Mouse (Mus musculus) G1E (cell line): ENCODE results near the gene Fam83c. TPM values are rescaled to one million over a fixed set of nuclear protein-coding genes. Genes with fewer than 3 reads are reported as not detected.

Source experiments
- ATAC-seq: 2 replicates; pipeline ENCODE4 v1.8.0; 2016; ENCODE audit warnings: mild to moderate bottlenecking; ENCODE audit not compliant: insufficient number of reproducible peaks, poor library complexity, low FRiP score, severe bottlenecking; ENCODE audit errors: extremely low read depth
- DNase-seq: peaks from one replicate; pipeline ENCODE4 v3.0.0; 2012; ENCODE audit warnings: low spot score
- H3K27me3 ChIP-seq: 2 replicates; pipeline ENCODE4 v1.6.1; 2012; ENCODE audit warnings: mild to moderate bottlenecking, low read length, inconsistent platforms; ENCODE audit not compliant: insufficient read depth
- H3K36me3 ChIP-seq: replicated peaks from 2 replicates; pipeline ENCODE3; 2012; ENCODE audit warnings: mild to moderate bottlenecking, inconsistent platforms
- H3K4me1 ChIP-seq: 2 replicates; pipeline ENCODE4 v1.6.1; 2012; ENCODE audit warnings: low read depth, low read length, inconsistent platforms, mixed read lengths; ENCODE audit not compliant: insufficient read depth
- H3K4me3 ChIP-seq: 2 replicates; pipeline ENCODE4 v1.5.1; 2012; ENCODE audit warnings: low read depth, mild to moderate bottlenecking, inconsistent platforms, low read length, moderate library complexity, mixed read lengths
- H3K9me3 ChIP-seq: replicated peaks from 2 replicates; pipeline ENCODE4 v1.6.1; 2012; ENCODE audit warnings: inconsistent platforms
- POLR2AphosphoS5 ChIP-seq: IDR thresholded peaks from 2 replicates; pipeline ENCODE4 v1.6.1; 2012; ENCODE audit warnings: low read depth, low read length, inconsistent platforms; ENCODE audit not compliant: insufficient replicate concordance
- polyA plus RNA-seq: library from polyadenylated mRNA; stranded (reverse); fragments of >175 nt; gene quantifications from 2 replicates; pipeline ENCODE4 v1.2.3, GENCODE M21; 2012
- total RNA-seq, 2 experiments: library from RNA; stranded (forward) in 1 of 2; stranded (reverse) in 1 of 2; fragments of 200-1000 nt in 1 of 2; fragments of >200 nt in 1 of 2; fragmentation: Nextera tagmentation in 1 of 2; gene quantifications; 2 replicates each; pipeline ENCODE4 v1.2.3; 2014 to 2017

Fam83c gene
- total and polyA plus RNA-seq, 3 experiments: 0.22 TPM; not detected in 2

- H3K36me3 ChIP-seq: no peaks in the 10 kb centered on the region
- peaks cover 40% of the 10 kb centered on the region for H3K27me3 ChIP-seq
- TF ChIP-seq POLR2AphosphoS5: no peak
- ATAC-seq (no peak), DNase-seq (no peak)
- H3K9me3 ChIP-seq: 0 out of 2 replicates have a peak, but pooled peaks cover 3% of the 10 kb centered on the region
- H3K4me1 ChIP-seq: peaks cover 7% of the 10 kb centered on the region
- no peak overlapping the region for H3K4me3 ChIP-seq
These were observed 57.0 kb downstream of the Fam83c start for GRCm38 (mm10) chr2:155777688-155777985.

Other genes with a start within 250 kb of the Fam83c start
- gene Gss, start 242.0 kb downstream of the Fam83c start, total RNA-seq (2014; fragmentation: Nextera tagmentation): 7.3 and 10.6 TPM in 2 replicates
- 22.0 and 25.7 TPM in 2 replicates for gene Gss, start 242.0 kb downstream of the Fam83c start, total RNA-seq (2017)
- gene Gss, start 242.0 kb downstream of the Fam83c start, polyA plus RNA-seq: 14.6 and 16.5 TPM in 2 replicates
- gene Myh7b, start 223.6 kb downstream of the Fam83c start, total RNA-seq (2014; fragmentation: Nextera tagmentation): 2.3 and 2.4 TPM in 2 replicates
- 1.4 and 1.7 TPM in 2 replicates for gene Myh7b, start 223.6 kb downstream of the Fam83c start, total RNA-seq (2017)
- gene Myh7b, start 223.6 kb downstream of the Fam83c start, polyA plus RNA-seq: 8.3 and 11.1 TPM in 2 replicates
- gene Trpc4ap, start 142.5 kb downstream of the Fam83c start, total RNA-seq (2014; fragmentation: Nextera tagmentation): 104 and 110 TPM in 2 replicates
- gene Trpc4ap, start 142.5 kb downstream of the Fam83c start, total RNA-seq (2017): 57.4 and 60.9 TPM in 2 replicates
- 80.5 and 82.2 TPM in 2 replicates for gene Trpc4ap, start 142.5 kb downstream of the Fam83c start, polyA plus RNA-seq
- gene Edem2, start 105.4 kb downstream of the Fam83c start, total RNA-seq (2014; fragmentation: Nextera tagmentation): 36.9 and 42.3 TPM in 2 replicates
- gene Edem2, start 105.4 kb downstream of the Fam83c start, total RNA-seq (2017): 33.8 and 36.8 TPM in 2 replicates
- 38.3 and 48.3 TPM in 2 replicates for gene Edem2, start 105.4 kb downstream of the Fam83c start, polyA plus RNA-seq
- not detected in 2 replicates for gene Gm17581, start 99.0 kb downstream of the Fam83c start, total RNA-seq (2014; fragmentation: Nextera tagmentation)
- gene Gm17581, start 99.0 kb downstream of the Fam83c start, total RNA-seq (2017): not detected in 2 replicates
- not detected in 2 replicates for gene Gm17581, start 99.0 kb downstream of the Fam83c start, polyA plus RNA-seq
- not detected in 2 replicates for gene Procr, start 83.7 kb downstream of the Fam83c start, total RNA-seq (2014; fragmentation: Nextera tagmentation)
- gene Procr, start 83.7 kb downstream of the Fam83c start, total RNA-seq (2017): 0.12 and 1.5 TPM in 2 replicates
- gene Procr, start 83.7 kb downstream of the Fam83c start, polyA plus RNA-seq: 0.07 and 0.15 TPM in 2 replicates
- not detected in 2 replicates for gene Mmp24, start 59.5 kb downstream of the Fam83c start, total RNA-seq (2014; fragmentation: Nextera tagmentation)
- 0.05 and 0.12 TPM in 2 replicates for gene Mmp24, start 59.5 kb downstream of the Fam83c start, total RNA-seq (2017)
- gene Mmp24, start 59.5 kb downstream of the Fam83c start, polyA plus RNA-seq: not detected in 2 replicates
- 9.2 and 12.8 TPM in 2 replicates for gene BC029722, start 15.4 kb downstream of the Fam83c start, total RNA-seq (2014; fragmentation: Nextera tagmentation)
- 19.0 and 20.4 TPM in 2 replicates for gene BC029722, start 15.4 kb downstream of the Fam83c start, total RNA-seq (2017)
- 36.3 and 45.0 TPM in 2 replicates for gene BC029722, start 15.4 kb downstream of the Fam83c start, polyA plus RNA-seq
- 261 and 324 TPM in 2 replicates for gene Eif6, start 7.9 kb downstream of the Fam83c start, total RNA-seq (2014; fragmentation: Nextera tagmentation)
- gene Eif6, start 7.9 kb downstream of the Fam83c start, total RNA-seq (2017): 91.5 and 148 TPM in 2 replicates
- 251 and 369 TPM in 2 replicates for gene Eif6, start 7.9 kb downstream of the Fam83c start, polyA plus RNA-seq
- 27.8 and 29.9 TPM in 2 replicates for gene Uqcc1, start 95.5 kb upstream of the Fam83c start, total RNA-seq (2014; fragmentation: Nextera tagmentation)
- gene Uqcc1, start 95.5 kb upstream of the Fam83c start, total RNA-seq (2017): 35.8 and 39.1 TPM in 2 replicates
- 4.2 TPM in 2 replicates for gene Uqcc1, start 95.5 kb upstream of the Fam83c start, polyA plus RNA-seq
- gene Gm15557, start 105.9 kb upstream of the Fam83c start, total RNA-seq (2014; fragmentation: Nextera tagmentation): 0.60 TPM in 1 of 2 replicates, not detected in the other
- gene Gm15557, start 105.9 kb upstream of the Fam83c start, total RNA-seq (2017): 0.11 TPM in 1 of 2 replicates, not detected in the other
- gene Gm15557, start 105.9 kb upstream of the Fam83c start, polyA plus RNA-seq: 0.05 and 0.06 TPM in 2 replicates
- gene Gdf5, start 110.5 kb upstream of the Fam83c start, total RNA-seq (2014; fragmentation: Nextera tagmentation): 2.2 TPM in 1 of 2 replicates, not detected in the other
- 0.06 and 0.11 TPM in 2 replicates for gene Gdf5, start 110.5 kb upstream of the Fam83c start, total RNA-seq (2017)
- gene Gdf5, start 110.5 kb upstream of the Fam83c start, polyA plus RNA-seq: not detected in 2 replicates
- gene Cep250, start 121.6 kb upstream of the Fam83c start, total RNA-seq (2014; fragmentation: Nextera tagmentation): 11.6 and 12.3 TPM in 2 replicates
- 49.2 and 54.7 TPM in 2 replicates for gene Cep250, start 121.6 kb upstream of the Fam83c start, total RNA-seq (2017)
- 17.3 and 19.9 TPM in 2 replicates for gene Cep250, start 121.6 kb upstream of the Fam83c start, polyA plus RNA-seq
- gene 6430550D23Rik, start 173.1 kb upstream of the Fam83c start, total RNA-seq (2014; fragmentation: Nextera tagmentation): 2.3 and 2.4 TPM in 2 replicates
- gene 6430550D23Rik, start 173.1 kb upstream of the Fam83c start, total RNA-seq (2017): 0.71 and 1.6 TPM in 2 replicates
- gene 6430550D23Rik, start 173.1 kb upstream of the Fam83c start, polyA plus RNA-seq: 0.23 and 0.33 TPM in 2 replicates
- 189 and 215 TPM in 2 replicates for gene Ergic3, start 173.2 kb upstream of the Fam83c start, total RNA-seq (2014; fragmentation: Nextera tagmentation)
- 52.9 and 58.0 TPM in 2 replicates for gene Ergic3, start 173.2 kb upstream of the Fam83c start, total RNA-seq (2017)
- gene Ergic3, start 173.2 kb upstream of the Fam83c start, polyA plus RNA-seq: 42.6 and 51.8 TPM in 2 replicates
- 0.53 TPM in 1 of 2 replicates, not detected in the other for gene Fer1l4, start 218.1 kb upstream of the Fam83c start, total RNA-seq (2014; fragmentation: Nextera tagmentation)
- not detected in 2 replicates for gene Fer1l4, start 218.1 kb upstream of the Fam83c start, total RNA-seq (2017)
- not detected in 2 replicates for gene Fer1l4, start 218.1 kb upstream of the Fam83c start, polyA plus RNA-seq
- gene Spag4, start 230.3 kb upstream of the Fam83c start, total RNA-seq (2014; fragmentation: Nextera tagmentation): 1.4 and 4.9 TPM in 2 replicates
- 0.64 and 0.93 TPM in 2 replicates for gene Spag4, start 230.3 kb upstream of the Fam83c start, total RNA-seq (2017)
- 0.82 and 1.3 TPM in 2 replicates for gene Spag4, start 230.3 kb upstream of the Fam83c start, polyA plus RNA-seq